Mouse (Mus musculus): Measurements from ENCODE around the gene Tmem30b. TPM values are rescaled to one million over a fixed set of nuclear protein-coding genes. Genes with fewer than 3 reads are reported as not detected.

Gene Tmem30b
- under 1 TPM; 0.08 to 0.14 TPM for total RNA-seq (2021)

GRCm38 (mm10) chr12:73546086-73546711 is at the start of gene Tmem30b:
Tmem30b (minus strand) TSS chr12:73546392.
- DNase-seq: no peak
- intact Hi-C loops (cut with DNase I): no loop called here

GRCm38 (mm10) chr12:73595226-73595625 is 49.0 kb upstream of the Tmem30b start:
- intact Hi-C loops (cut with DNase I): no loop called here
- DNase-seq: no peak

- no peak for DNase-seq
- intact Hi-C loops (cut with DNase I): loop anchor here (5.0 kb wide), 1 partner anchor 38 kb away; no protein-coding TSS in a partner anchor
Observed at GRCm38 (mm10) chr12:73594177-73594745, 48.1 kb upstream of the Tmem30b start.

- intact Hi-C loops (cut with DNase I): loop anchor here (5.0 kb wide), 1 partner anchor 39 kb away; no protein-coding TSS in a partner anchor
- no peak for DNase-seq
Observed at GRCm38 (mm10) chr12:73593021-73593798, 47.0 kb upstream of the Tmem30b start.

- intact Hi-C loops (cut with DNase I): loop anchor here (5.0 kb wide), 1 partner anchor 41 kb away; no protein-coding TSS in a partner anchor
Observed at GRCm38 (mm10) chr12:73591625-73592024, 45.4 kb upstream of the Tmem30b start.

GRCm38 (mm10) chr12:73590627-73591276 is 44.6 kb upstream of the Tmem30b start:
- intact Hi-C loops (cut with DNase I): loop anchor here (5.0 kb wide), 1 partner anchor 42 kb away; no protein-coding TSS in a partner anchor
- no peak for DNase-seq

More at GRCm38 (mm10) chr12:73591625-73592024, 45.4 kb upstream of the Tmem30b start:
- peak; percentile 64 to 77 for DNase-seq

- intact Hi-C loops (cut with DNase I): no loop called here
- DNase-seq: no peak
Observed at GRCm38 (mm10) chr12:73587262-73587661, 41.1 kb upstream of the Tmem30b start.

GRCm38 (mm10) chr12:73585850-73586249 is 39.7 kb upstream of the Tmem30b start:
- no peak for DNase-seq

GRCm38 (mm10) chr12:73585241-73585801 is 39.1 kb upstream of the Tmem30b start:
- intact Hi-C loops (cut with DNase I): loop anchor here (2.0 kb wide), 2 partner anchors 27 to 97 kb away; no protein-coding TSS in a partner anchor
- peak; percentile 34 to 47 for DNase-seq

More at GRCm38 (mm10) chr12:73585850-73586249, 39.7 kb upstream of the Tmem30b start:
- intact Hi-C loops (cut with DNase I): loop anchor here (2.0 kb wide), 2 partner anchors 27 to 97 kb away; no protein-coding TSS in a partner anchor

- intact Hi-C loops (cut with DNase I): loop anchor here (2.0 kb wide), 2 partner anchors 28 to 98 kb away; no protein-coding TSS in a partner anchor
- peak; percentile 83 to 85 for DNase-seq
Observed at GRCm38 (mm10) chr12:73584610-73585240, 38.5 kb upstream of the Tmem30b start, which contains the start of gene Prkch. Prkch (plus strand) TSS chr12:73584796.

- intact Hi-C loops (cut with DNase I): loop anchor here (2.0 kb wide), 2 partner anchors 29 to 99 kb away; no protein-coding TSS in a partner anchor
- peak in 1 of 2 experiments; percentile 65 for DNase-seq
Observed at GRCm38 (mm10) chr12:73583813-73584609, 37.8 kb upstream of the Tmem30b start.

GRCm38 (mm10) chr12:73583318-73583717 is 37.1 kb upstream of the Tmem30b start:
- intact Hi-C loops (cut with DNase I): no loop called here
- DNase-seq: no peak

- intact Hi-C loops (cut with DNase I): no loop called here
Observed at GRCm38 (mm10) chr12:73580811-73581210, 34.6 kb upstream of the Tmem30b start.

GRCm38 (mm10) chr12:73578141-73578540 is 31.9 kb upstream of the Tmem30b start:
- intact Hi-C loops (cut with DNase I): no loop called here
- no peak for DNase-seq

More at GRCm38 (mm10) chr12:73580811-73581210, 34.6 kb upstream of the Tmem30b start:
- no peak for DNase-seq

- intact Hi-C loops (cut with DNase I): no loop called here
- DNase-seq: peak in 1 of 2 experiments; percentile 32
Observed at GRCm38 (mm10) chr12:73574632-73575031, 28.4 kb upstream of the Tmem30b start.

GRCm38 (mm10) chr12:73565620-73565969 is 19.4 kb upstream of the Tmem30b start:
- intact Hi-C loops (cut with DNase I): loop anchor here (1.0 to 10.0 kb wide), 2 partner anchors 128 to 729 kb away; no protein-coding TSS in a partner anchor
- DNase-seq: no peak

- DNase-seq: no peak
- intact Hi-C loops (cut with DNase I): loop anchor here (1.0 to 10.0 kb wide), 3 partner anchors 128 to 730 kb away; no protein-coding TSS in a partner anchor
Observed at GRCm38 (mm10) chr12:73564795-73565619, 18.8 kb upstream of the Tmem30b start.
